Mouse (Mus musculus): ENCODE data around the gene Zc2hc1c. TPM values are rescaled to one million over a fixed set of nuclear protein-coding genes. Genes with fewer than 3 reads are reported as not detected.

Zc2hc1c gene
- polyA plus RNA-seq, 1 experiment: 0.84 TPM

DNA sequence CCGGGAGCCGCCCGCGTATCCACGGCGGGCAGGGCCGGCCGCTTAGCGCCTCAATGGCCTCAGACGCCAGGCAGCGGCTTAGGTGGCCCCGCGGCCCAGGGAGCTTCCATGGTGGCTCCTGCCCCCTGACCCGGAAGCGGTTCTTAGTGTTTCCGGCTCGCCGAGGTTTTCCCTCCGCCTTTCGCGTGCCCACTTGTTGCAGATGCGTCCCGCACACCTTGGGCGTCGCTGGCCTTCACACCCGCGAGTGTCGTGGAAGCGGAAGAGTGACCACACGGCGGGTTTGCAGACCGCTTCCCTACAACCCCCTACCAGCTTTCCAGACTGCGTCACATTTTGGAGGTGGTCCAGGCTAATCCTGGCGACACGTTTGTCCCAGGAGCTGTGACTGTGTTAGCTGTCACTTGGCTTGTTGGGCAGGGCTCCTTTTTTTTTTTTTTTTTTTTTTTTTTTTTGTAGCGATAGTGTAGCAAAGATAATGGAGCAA, 50.9 kb downstream of the Zc2hc1c start, which contains the start of gene Nek9:
Gene Nek9, minus strand, starts transcription at position 120 of the 487 bp plus-strand sequence.
- peaks cover under 1% of the 10 kb centered on the region for H3K4me1 ChIP-seq (ENCODE audit: control insufficient read depth, insufficient read depth, low read length)
- no peaks in the 10 kb centered on the region for H3K27me3 ChIP-seq (ENCODE audit: control insufficient read depth, insufficient read depth, low read length, poor library complexity, severe bottlenecking)
- H3K36me3 ChIP-seq (ENCODE audit: control insufficient read depth, insufficient read depth, low read length, poor library complexity, severe bottlenecking): peaks cover 14% of the 10 kb centered on the region; the same call in 1 of the 2 replicates
- H3K9ac ChIP-seq (ENCODE audit: low read depth, poor library complexity, severe bottlenecking): peak within 1 kb of the TSS; percentile 97
- H3K4me3 ChIP-seq (ENCODE audit: low read depth, low read length): peak within 1 kb of the TSS; percentile 81
- H3K9me3 ChIP-seq (replicated peaks; ENCODE audit: control insufficient read depth, insufficient read depth, low read length, poor library complexity, severe bottlenecking): no peaks in the 10 kb centered on the region
- TF ChIP-seq POLR2A (IDR thresholded peaks at IDR 0.05; ENCODE audit: insufficient read depth, low read length) (no peak), EP300 (IDR thresholded peaks at IDR 0.05; ENCODE audit: insufficient read depth, low read depth, low read length) (no peak), CTCF (IDR thresholded peaks at IDR 0.05; ENCODE audit: low read depth, low read length) (no peak)
- no peak within 1 kb of the TSS; the same call in 1 of the 2 replicates for H3K27ac ChIP-seq (ENCODE audit: insufficient read depth, low read length)

DNA sequence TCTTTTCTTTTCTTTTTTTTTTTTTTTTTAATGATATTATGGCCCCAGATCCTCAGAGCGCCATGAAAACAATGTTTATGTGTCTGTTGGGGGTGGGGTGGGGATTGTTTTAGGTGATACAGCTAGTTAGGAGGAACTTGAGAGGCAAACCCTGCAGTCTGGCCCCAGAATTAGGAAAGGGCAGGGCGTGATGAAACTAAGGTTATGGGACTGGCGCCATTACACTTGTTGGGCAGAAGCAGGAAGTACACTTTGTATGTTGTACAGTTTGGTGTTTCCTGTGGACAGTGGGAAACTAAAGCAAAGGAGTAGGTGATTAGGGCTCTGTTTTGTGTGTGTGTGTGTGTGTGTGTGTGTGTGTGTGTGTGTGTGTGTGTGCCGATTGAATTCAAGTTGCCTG, 51.6 kb downstream of the Zc2hc1c start:
- Histone ChIP-seq H3K9ac (ENCODE audit: low read depth, poor library complexity, severe bottlenecking) (no peak overlapping the region), H3K27me3 (ENCODE audit: control insufficient read depth, insufficient read depth, low read length, poor library complexity, severe bottlenecking) (no peaks in the 10 kb centered on the region), H3K4me1 (ENCODE audit: control insufficient read depth, insufficient read depth, low read length) (peaks cover 1% of the 10 kb centered on the region), H3K27ac (ENCODE audit: insufficient read depth, low read length) (no peak overlapping the region; the same call in 1 of the 2 replicates), H3K4me3 (ENCODE audit: low read depth, low read length) (no peak overlapping the region), H3K36me3 (ENCODE audit: control insufficient read depth, insufficient read depth, low read length, poor library complexity, severe bottlenecking) (peaks cover 11% of the 10 kb centered on the region; the same call in 1 of the 2 replicates), H3K9me3 (replicated peaks; ENCODE audit: control insufficient read depth, insufficient read depth, low read length, poor library complexity, severe bottlenecking) (no peaks in the 10 kb centered on the region)
- TF ChIP-seq EP300 (IDR thresholded peaks at IDR 0.05; ENCODE audit: insufficient read depth, low read depth, low read length) (no peak), CTCF (IDR thresholded peaks at IDR 0.05; ENCODE audit: low read depth, low read length) (no peak), POLR2A (IDR thresholded peaks at IDR 0.05; ENCODE audit: insufficient read depth, low read length) (no peak)

DNA sequence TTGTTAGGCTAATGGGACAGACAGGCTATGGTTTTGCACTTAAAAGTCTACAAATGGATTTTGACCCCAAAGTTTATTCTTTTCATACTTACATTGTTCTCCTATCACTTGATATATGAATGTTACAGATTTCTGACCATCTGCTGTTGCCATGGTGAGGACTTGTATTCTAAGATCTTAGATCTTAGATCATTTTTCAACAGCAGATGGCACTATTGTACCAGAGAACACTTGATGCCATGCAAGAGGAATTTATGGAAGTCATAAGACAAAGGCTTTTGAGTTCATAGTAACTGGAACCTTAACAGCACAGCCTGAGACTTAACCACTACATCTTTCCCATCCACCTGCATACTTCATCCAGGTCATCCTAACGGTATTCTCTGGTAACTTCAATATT, 52.7 kb downstream of the Zc2hc1c start:
- Histone ChIP-seq H3K4me1 (ENCODE audit: control insufficient read depth, insufficient read depth, low read length) (peaks cover 1% of the 10 kb centered on the region), H3K36me3 (ENCODE audit: control insufficient read depth, insufficient read depth, low read length, poor library complexity, severe bottlenecking) (peaks cover 11% of the 10 kb centered on the region; the same call in 1 of the 2 replicates), H3K9ac (ENCODE audit: low read depth, poor library complexity, severe bottlenecking) (no peak overlapping the region), H3K4me3 (ENCODE audit: low read depth, low read length) (no peak overlapping the region), H3K27me3 (ENCODE audit: control insufficient read depth, insufficient read depth, low read length, poor library complexity, severe bottlenecking) (no peaks in the 10 kb centered on the region), H3K27ac (ENCODE audit: insufficient read depth, low read length) (no peak overlapping the region), H3K9me3 (replicated peaks; ENCODE audit: control insufficient read depth, insufficient read depth, low read length, poor library complexity, severe bottlenecking) (0 out of 2 replicates have a peak, but pooled peaks cover 3% of the 10 kb centered on the region)
- TF ChIP-seq POLR2A (IDR thresholded peaks at IDR 0.05; ENCODE audit: insufficient read depth, low read length) (no peak), CTCF (IDR thresholded peaks at IDR 0.05; ENCODE audit: low read depth, low read length) (no peak), EP300 (IDR thresholded peaks at IDR 0.05; ENCODE audit: insufficient read depth, low read depth, low read length) (no peak)

DNA sequence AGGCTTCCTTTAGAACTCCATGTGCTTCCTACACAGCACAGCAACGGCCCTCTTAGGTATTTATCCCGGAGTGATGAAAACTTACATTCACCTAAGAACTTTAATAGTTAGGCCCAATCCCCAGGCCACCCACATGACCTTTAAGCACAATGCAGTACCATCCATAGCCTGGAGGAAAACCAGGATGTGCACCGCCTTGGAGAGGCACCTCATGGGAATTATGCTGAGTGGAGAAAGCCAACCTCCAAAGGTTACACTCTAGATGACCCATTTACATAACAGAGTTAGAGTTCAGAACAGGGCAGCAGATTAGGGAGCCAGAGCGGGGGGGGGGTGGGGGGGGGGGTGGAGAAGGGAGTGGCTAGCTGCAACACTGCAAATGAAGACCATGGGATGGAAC, 53.9 kb downstream of the Zc2hc1c start:
- TF ChIP-seq POLR2A (IDR thresholded peaks at IDR 0.05; ENCODE audit: insufficient read depth, low read length): no peak
- Histone ChIP-seq H3K36me3 (ENCODE audit: control insufficient read depth, insufficient read depth, low read length, poor library complexity, severe bottlenecking) (peaks cover 11% of the 10 kb centered on the region; the same call in 1 of the 2 replicates), H3K27me3 (ENCODE audit: control insufficient read depth, insufficient read depth, low read length, poor library complexity, severe bottlenecking) (no peaks in the 10 kb centered on the region), H3K4me1 (ENCODE audit: control insufficient read depth, insufficient read depth, low read length) (peaks cover 1% of the 10 kb centered on the region), H3K9ac (ENCODE audit: low read depth, poor library complexity, severe bottlenecking) (no peak overlapping the region), H3K4me3 (ENCODE audit: low read depth, low read length) (no peak overlapping the region), H3K9me3 (replicated peaks; ENCODE audit: control insufficient read depth, insufficient read depth, low read length, poor library complexity, severe bottlenecking) (0 out of 2 replicates have a peak, but pooled peaks cover 3% of the 10 kb centered on the region), H3K27ac (ENCODE audit: insufficient read depth, low read length) (peak overlapping the region; percentile 25; the same call in 1 of the 2 replicates)

DNA sequence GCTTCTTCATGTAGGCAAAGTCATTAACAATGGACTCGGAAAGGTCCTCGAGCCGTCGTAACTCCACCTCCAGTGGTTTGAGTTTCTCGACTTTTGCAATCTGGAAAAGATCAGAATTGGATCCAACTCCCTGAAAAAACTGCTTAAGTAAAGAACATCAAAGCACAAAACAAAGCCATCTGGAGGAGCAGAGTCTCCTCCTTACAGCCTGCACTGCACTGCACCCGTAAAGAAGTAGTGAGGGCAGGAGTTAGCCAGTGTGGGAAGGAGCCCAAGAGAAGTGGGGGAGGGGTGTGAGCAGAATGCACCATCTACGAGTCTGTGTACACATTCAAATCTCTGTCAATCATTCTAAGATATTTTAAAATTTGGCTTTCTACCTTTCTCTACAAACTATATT, 55.9 kb downstream of the Zc2hc1c start:
- no peak overlapping the region for H3K9ac ChIP-seq (ENCODE audit: low read depth, poor library complexity, severe bottlenecking)
- no peak overlapping the region for H3K4me3 ChIP-seq (ENCODE audit: low read depth, low read length)
- peaks cover 21% of the 10 kb centered on the region for H3K36me3 ChIP-seq (ENCODE audit: control insufficient read depth, insufficient read depth, low read length, poor library complexity, severe bottlenecking)
- H3K9me3 ChIP-seq (replicated peaks; ENCODE audit: control insufficient read depth, insufficient read depth, low read length, poor library complexity, severe bottlenecking): 0 out of 2 replicates have a peak, but pooled peaks cover 3% of the 10 kb centered on the region
- H3K4me1 ChIP-seq (ENCODE audit: control insufficient read depth, insufficient read depth, low read length): peaks cover 1% of the 10 kb centered on the region
- no peak overlapping the region for H3K27ac ChIP-seq (ENCODE audit: insufficient read depth, low read length)
- no peaks in the 10 kb centered on the region for H3K27me3 ChIP-seq (ENCODE audit: control insufficient read depth, insufficient read depth, low read length, poor library complexity, severe bottlenecking)
- TF ChIP-seq CTCF (IDR thresholded peaks at IDR 0.05; ENCODE audit: low read depth, low read length) (no peak), POLR2A (IDR thresholded peaks at IDR 0.05; ENCODE audit: insufficient read depth, low read length) (no peak), EP300 (IDR thresholded peaks at IDR 0.05; ENCODE audit: insufficient read depth, low read depth, low read length) (no peak)

DNA sequence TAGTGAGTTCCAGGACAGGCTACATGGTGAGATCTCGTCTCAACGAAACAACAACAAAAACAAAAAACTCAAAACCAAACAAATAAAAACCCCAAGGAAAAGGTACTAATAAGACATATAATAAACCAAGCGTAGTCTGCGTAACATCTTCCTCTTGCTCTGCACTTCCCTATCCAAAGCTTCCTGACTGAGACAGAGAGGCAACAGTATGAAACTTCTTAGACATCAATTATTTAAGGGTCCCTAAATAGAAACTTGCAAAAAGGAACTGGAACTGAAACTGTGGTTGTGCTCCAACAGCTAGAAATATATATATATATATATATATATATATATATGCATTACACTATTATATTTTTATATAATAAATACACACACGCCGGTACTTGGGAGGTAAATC, 57.2 kb downstream of the Zc2hc1c start:
- peaks cover 27% of the 10 kb centered on the region for H3K36me3 ChIP-seq (ENCODE audit: control insufficient read depth, insufficient read depth, low read length, poor library complexity, severe bottlenecking)
- H3K27me3 ChIP-seq (ENCODE audit: control insufficient read depth, insufficient read depth, low read length, poor library complexity, severe bottlenecking): no peaks in the 10 kb centered on the region
- peaks cover 1% of the 10 kb centered on the region for H3K4me1 ChIP-seq (ENCODE audit: control insufficient read depth, insufficient read depth, low read length)
- no peak overlapping the region for H3K27ac ChIP-seq (ENCODE audit: insufficient read depth, low read length)
- TF ChIP-seq EP300 (IDR thresholded peaks at IDR 0.05; ENCODE audit: insufficient read depth, low read depth, low read length) (no peak), POLR2A (IDR thresholded peaks at IDR 0.05; ENCODE audit: insufficient read depth, low read length) (no peak), CTCF (IDR thresholded peaks at IDR 0.05; ENCODE audit: low read depth, low read length) (no peak)
- H3K9me3 ChIP-seq (replicated peaks; ENCODE audit: control insufficient read depth, insufficient read depth, low read length, poor library complexity, severe bottlenecking): 0 out of 2 replicates have a peak, but pooled peaks cover 3% of the 10 kb centered on the region
- H3K9ac ChIP-seq (ENCODE audit: low read depth, poor library complexity, severe bottlenecking): no peak overlapping the region
- no peak overlapping the region for H3K4me3 ChIP-seq (ENCODE audit: low read depth, low read length)
